Mouse (Mus musculus): ENCODE measurements around the gene Pde10a.

DNA sequence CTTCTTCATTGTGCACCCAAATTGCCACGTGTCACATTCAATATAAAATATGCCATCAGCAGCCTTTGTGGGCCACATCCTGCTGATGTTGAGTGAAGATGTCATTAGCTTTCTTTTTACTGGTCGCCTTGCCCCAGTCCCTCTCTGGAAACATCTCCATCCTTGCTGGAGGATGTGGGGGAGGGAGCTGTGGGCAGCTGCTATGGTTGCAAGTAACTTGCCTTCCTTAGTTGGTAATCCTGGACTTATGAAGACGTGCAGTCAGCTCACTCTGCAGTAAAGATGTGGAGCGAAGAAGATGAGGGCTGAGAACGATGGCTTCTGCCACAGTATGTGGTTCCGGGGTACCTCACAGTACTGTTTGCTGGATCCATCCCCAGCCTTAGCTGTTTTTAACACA is 18.4 kb upstream of the Pde10a start:
- TF ChIP-seq CTCF (IDR thresholded peaks at IDR 0.05) = no peak
- TF ChIP-seq POLR2A (IDR thresholded peaks at IDR 0.05; ENCODE audit: insufficient read depth, low read depth, low read length) = no peak
